Mouse (Mus musculus) cortical plate, adult 2 months (tissue): Measurements from ENCODE around the gene Crbn. TPM values are rescaled to one million over a fixed set of nuclear protein-coding genes. Genes with fewer than 3 reads are reported as not detected.

Experiments
- H3K27ac ChIP-seq: fragments of 200-500 bp; 2 replicates; pipeline ENCODE4 v1.5.1; 2012; ENCODE audit warnings: low read length, control low read depth, inconsistent platforms; ENCODE audit not compliant: insufficient read depth
- H3K4me1 ChIP-seq: fragments of 200-500 bp; 2 replicates; pipeline ENCODE4 v1.6.1; 2011; ENCODE audit warnings: low read length; ENCODE audit not compliant: control insufficient read depth, insufficient read depth
- H3K4me3 ChIP-seq: fragments of 200-500 bp; 2 replicates; pipeline ENCODE4 v1.5.1; 2011; ENCODE audit warnings: mild to moderate bottlenecking, low read length, control low read depth; ENCODE audit not compliant: insufficient read depth
- CTCF ChIP-seq: fragments of 200-500 bp; IDR thresholded peaks from 2 replicates; pipeline ENCODE4 v1.5.1; 2011; ENCODE audit warnings: mild to moderate bottlenecking, control low read depth, low read length; ENCODE audit not compliant: insufficient read depth; ENCODE audit errors: extremely low read depth
- POLR2A ChIP-seq: fragments of 200-500 bp; IDR thresholded peaks from 2 replicates; pipeline ENCODE4 v1.6.1; 2011; ENCODE audit warnings: mild to moderate bottlenecking, low read length, control low read depth; ENCODE audit not compliant: insufficient read depth; ENCODE audit errors: extremely low read depth
- polyA plus RNA-seq: library from polyadenylated mRNA; depleted of rRNA; stranded (reverse); fragments of >200 nt; gene quantifications from 2 replicates; pipeline ENCODE4 v1.2.3, GENCODE M21; 2012

Crbn gene
- polyA plus RNA-seq, 1 experiment, result 40.6 TPM

DNA sequence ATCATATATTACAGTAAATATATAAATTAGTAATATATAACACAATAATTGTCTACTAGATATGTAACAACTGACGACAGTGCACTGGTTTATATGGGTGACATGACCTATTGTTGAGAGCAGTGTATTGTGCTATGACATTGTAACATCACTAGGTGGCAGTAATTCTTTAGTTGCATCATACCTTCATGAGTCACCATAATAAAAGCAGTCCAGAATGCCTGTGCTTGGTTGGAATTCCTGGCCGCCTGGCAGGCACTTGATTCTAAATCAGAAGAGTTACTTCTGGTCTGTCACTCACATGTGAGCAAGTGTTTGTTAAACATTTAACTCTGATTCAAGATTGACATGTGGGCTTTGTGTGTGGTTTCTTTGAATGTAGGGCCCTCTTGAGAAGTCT lies 5.0 kb upstream of the Crbn start:
- no peak overlapping the region for H3K27ac ChIP-seq
- no peak for TF ChIP-seq POLR2A
- TF ChIP-seq CTCF, result peak; percentile 44
- H3K4me1 ChIP-seq, result no peaks in the 10 kb centered on the region
- H3K4me3 ChIP-seq, result no peak overlapping the region

DNA sequence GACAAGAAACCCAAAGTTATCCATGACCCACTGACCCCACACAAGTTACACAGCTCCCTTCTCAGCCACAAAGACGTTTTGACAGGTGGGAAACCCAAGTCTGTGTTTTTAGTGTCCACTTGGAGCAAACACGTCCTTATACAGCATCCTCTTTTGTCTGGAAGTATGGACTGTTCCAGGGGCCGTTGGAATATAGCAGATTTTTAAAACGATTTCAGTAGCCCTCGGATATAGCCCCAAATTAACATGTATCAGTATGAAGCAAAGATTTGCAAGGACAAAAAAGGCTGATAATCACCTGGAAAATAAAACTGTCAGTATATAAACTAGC lies 315 bp upstream of the Crbn start:
- no peak; the same call in 1 of the 2 replicates for TF ChIP-seq POLR2A
- no peak for TF ChIP-seq CTCF
- H3K4me1 ChIP-seq, result no peaks in the 10 kb centered on the region; the same call in 1 of the 2 replicates
- no peak overlapping the region for H3K27ac ChIP-seq
- H3K4me3 ChIP-seq, result peak overlapping the region; percentile 70

DNA sequence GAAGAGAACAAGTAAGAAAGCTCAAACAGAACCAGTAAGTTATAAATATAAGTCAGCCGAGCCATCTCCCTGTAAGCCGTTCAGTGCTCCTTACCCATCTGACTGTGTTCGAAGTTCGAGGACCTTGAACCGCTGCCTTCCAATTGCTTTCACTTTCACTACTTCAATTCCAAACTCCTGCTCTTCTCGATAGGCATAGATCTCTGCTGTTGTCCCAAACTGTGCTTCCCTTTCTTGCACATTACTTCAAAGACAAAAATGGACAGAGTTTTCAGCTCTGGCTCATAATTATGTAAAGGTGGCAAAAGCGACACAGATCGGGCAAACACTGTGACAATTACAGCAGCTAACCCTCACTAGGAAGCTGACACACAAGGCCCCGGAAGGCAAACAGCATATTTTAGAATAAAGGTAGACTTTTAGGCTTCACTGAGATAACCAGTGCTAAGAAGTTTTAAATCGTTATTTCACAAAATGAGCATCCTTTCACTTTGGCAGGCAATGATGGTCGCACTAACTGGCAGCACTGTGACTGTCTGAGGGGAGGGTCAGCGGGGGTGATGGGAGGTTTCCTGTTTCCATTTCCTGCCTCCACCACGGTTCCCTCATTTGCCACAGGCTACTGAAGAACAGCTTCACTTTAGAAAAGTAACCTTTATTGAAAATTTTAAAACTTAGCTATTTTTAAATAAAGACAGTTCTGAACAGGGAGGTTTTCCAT lies 5.6 kb downstream of the Crbn start:
- H3K4me3 ChIP-seq, result no peak overlapping the region
- H3K4me1 ChIP-seq, result no peaks in the 10 kb centered on the region; the same call in 1 of the 2 replicates
- no peak overlapping the region for H3K27ac ChIP-seq
- no peak for TF ChIP-seq CTCF
- no peak for TF ChIP-seq POLR2A

GRCm38 (mm10) chr6:106793621-106794020 lies 6.3 kb downstream of the Crbn start:
- H3K4me3 ChIP-seq, result no peak overlapping the region
- H3K27ac ChIP-seq, result no peak overlapping the region
- no peak for TF ChIP-seq CTCF
- TF ChIP-seq POLR2A, result no peak
- no peaks in the 10 kb centered on the region for H3K4me1 ChIP-seq

DNA sequence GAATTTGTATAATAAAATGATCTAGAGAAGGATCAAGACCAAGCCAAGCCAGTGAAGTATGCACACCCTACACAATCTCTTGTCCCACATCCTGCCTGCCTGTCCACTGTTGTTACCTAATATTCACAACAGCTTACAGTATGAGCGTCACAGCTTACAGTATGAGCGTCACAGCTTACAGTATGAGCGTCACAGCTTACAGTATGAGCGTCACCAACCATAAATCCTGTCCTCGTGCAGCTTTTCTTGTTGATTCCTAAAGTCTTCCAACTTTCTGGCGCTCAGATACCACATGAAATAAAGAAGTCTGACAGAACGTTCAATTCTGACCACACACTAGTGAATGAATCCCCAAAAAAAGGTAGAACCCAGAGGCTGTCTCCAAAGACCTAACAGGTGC lies 6.8 kb downstream of the Crbn start:
- Histone ChIP-seq H3K27ac (no peak overlapping the region), H3K4me1 (no peaks in the 10 kb centered on the region), H3K4me3 (no peak overlapping the region)
- no peak for TF ChIP-seq CTCF
- no peak for TF ChIP-seq POLR2A

DNA sequence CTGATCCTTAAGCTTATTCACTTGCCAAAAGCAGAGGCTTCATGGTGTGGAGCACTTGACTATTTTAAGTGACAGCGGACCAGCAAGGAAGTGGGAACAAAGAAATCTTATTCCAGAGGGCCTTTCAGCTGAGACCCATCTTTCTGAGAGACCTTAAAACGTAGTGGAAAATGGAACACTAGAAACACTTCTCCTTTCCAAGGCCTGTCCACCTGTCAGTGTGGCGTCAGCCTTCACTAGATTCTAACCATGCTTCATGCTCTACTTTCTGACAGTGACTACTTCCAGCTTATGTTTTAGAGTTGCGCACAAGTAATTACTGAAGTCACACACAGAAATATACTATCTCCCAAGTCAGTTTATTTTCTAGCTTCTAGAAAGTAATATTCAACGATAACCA lies 7.4 kb downstream of the Crbn start:
- no peak overlapping the region for H3K27ac ChIP-seq
- TF ChIP-seq CTCF (no peak), POLR2A (no peak)
- H3K4me3 ChIP-seq, result no peak overlapping the region
- no peaks in the 10 kb centered on the region for H3K4me1 ChIP-seq

DNA sequence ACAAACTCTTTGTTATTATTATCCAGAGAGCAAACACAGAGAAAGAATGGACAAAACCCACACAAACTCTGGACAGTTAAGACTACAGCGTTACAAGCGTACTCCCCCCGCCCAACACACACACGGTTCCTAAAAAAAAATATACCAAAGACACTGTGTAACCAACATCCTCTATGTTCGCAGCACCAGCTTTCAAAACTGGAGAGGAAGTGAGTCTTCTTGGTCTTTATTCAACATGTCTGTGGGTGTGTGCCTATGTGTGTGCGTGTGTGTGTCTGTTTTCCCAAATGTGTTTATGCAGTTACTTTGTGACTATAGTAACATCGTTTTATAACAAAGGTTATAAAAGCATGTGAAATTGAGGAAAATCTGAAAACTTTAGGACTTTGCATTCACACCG lies 8.4 kb downstream of the Crbn start:
- Histone ChIP-seq H3K27ac (no peak overlapping the region), H3K4me1 (no peaks in the 10 kb centered on the region), H3K4me3 (no peak overlapping the region)
- no peak for TF ChIP-seq CTCF
- no peak for TF ChIP-seq POLR2A

- Histone ChIP-seq H3K4me1 (no peaks in the 10 kb centered on the region), H3K4me3 (no peak overlapping the region), H3K27ac (no peak overlapping the region)
- TF ChIP-seq POLR2A, result no peak
- TF ChIP-seq CTCF, result no peak
Observed at GRCm38 (mm10) chr6:106787138-106787537, 12.7 kb downstream of the Crbn start.

DNA sequence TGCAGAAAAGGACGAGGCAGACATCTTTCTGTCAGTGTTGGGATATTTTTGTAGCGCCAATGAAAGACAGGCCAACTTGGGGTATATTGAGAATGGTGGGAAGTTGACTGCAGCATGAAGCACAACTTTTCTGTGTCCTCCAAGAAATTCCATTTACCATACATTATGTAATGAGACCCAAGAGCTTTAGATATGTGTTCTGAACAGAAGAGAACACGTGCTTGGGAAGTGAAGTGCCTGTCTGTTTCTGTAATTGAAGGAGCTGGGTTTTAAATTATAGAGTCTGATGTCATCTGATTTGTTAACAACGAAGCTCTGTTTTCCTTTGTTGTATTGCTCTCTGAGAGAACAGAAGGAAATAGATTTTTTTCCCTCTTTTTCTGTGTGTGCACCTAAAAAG lies 29.8 kb downstream of the Crbn start:
- Histone ChIP-seq H3K27ac (no peak overlapping the region), H3K4me3 (peak overlapping the region; percentile 64), H3K4me1 (peaks cover 2% of the 10 kb centered on the region; the same call in 1 of the 2 replicates)
- TF ChIP-seq CTCF (no peak), POLR2A (no peak)

DNA sequence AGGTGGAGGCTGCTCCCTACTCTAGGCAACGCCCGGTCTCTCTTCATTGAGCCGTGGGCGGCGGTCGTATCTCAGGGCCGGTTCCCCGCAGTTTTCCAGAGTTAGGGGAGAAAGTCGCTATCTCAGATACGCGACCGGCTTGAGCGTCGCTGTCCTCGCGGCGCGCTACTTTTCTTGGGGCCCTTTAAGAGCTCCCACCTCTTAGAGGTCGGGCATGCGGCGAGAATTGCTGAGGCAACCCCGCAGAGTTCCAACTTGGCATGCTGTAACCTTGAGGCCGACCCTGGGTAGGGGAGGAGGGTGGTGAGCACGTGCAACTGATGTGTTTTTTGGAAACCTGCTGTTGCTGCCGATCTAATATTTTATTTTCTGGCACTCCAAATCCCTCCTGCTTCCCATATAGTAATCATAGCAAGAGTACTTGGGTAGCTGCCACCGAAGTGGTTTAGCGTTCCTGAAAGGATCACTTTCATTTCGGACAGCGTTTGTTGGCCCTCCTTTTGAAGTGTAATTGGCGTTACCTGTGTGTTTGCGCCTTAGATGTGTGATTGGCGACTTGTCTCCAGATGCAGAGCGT lies 30.5 kb downstream of the Crbn start:
- Histone ChIP-seq H3K4me1 (peaks cover 2% of the 10 kb centered on the region; the same call in 1 of the 2 replicates), H3K27ac (no peak overlapping the region)
- TF ChIP-seq POLR2A (no peak), CTCF (no peak)

More for the DNA sequence above, 30.5 kb downstream of the Crbn start:
- peak overlapping the region; percentile 64 for H3K4me3 ChIP-seq
